Mouse (Mus musculus): Measurements from ENCODE around the gene D330020A13Rik. TPM values are rescaled to one million over a fixed set of nuclear protein-coding genes. Genes with fewer than 3 reads are reported as not detected.

The D330020A13Rik gene
- polyA plus RNA-seq, 1 experiment from 2014 or later: 0.40 TPM

- no peak overlapping the region for H3K9ac ChIP-seq
- 80% methylated on average over 3 of the region's 3 CpGs for WGBS
- H3K4me2 ChIP-seq (replicated peaks): no peak overlapping the region
- no peak overlapping the region for H3K4me3 ChIP-seq (replicated peaks)
- H3K4me1 ChIP-seq (replicated peaks): no peaks in the 10 kb centered on the region
- no peaks in the 10 kb centered on the region for H3K9me3 ChIP-seq
- H3K27me3 ChIP-seq (replicated peaks): no peaks in the 10 kb centered on the region
- no peaks in the 10 kb centered on the region for H3K36me3 ChIP-seq
- no peak for ATAC-seq
- no peak overlapping the region for H3K27ac ChIP-seq
Observed at GRCm38 (mm10) chr6:120306859-120307594, 12.9 kb downstream of the D330020A13Rik start.

GRCm38 (mm10) chr6:120309338-120309737, 15.2 kb downstream of the D330020A13Rik start:
- 62% methylated on average over 9 of the region's 9 CpGs for WGBS
- H3K27ac ChIP-seq: no peak overlapping the region
- ATAC-seq: peak; percentile 39; the same call in 1 of the 2 replicates

GRCm38 (mm10) chr6:120309787-120310186, 15.6 kb downstream of the D330020A13Rik start:
- Histone ChIP-seq H3K27ac (no peak overlapping the region), H3K36me3 (no peaks in the 10 kb centered on the region), H3K27me3 (replicated peaks) (no peaks in the 10 kb centered on the region), H3K4me1 (replicated peaks) (no peaks in the 10 kb centered on the region), H3K4me3 (replicated peaks) (no peak overlapping the region), H3K9me3 (no peaks in the 10 kb centered on the region), H3K4me2 (replicated peaks) (no peak overlapping the region), H3K9ac (no peak overlapping the region)
- WGBS: 31% methylated on average over 3 of the region's 3 CpGs
- ATAC-seq: 0 out of 2 replicates have a peak, but pooled peaks have one; percentile 34

More at GRCm38 (mm10) chr6:120309338-120309737, 15.2 kb downstream of the D330020A13Rik start:
- no peak overlapping the region for H3K4me3 ChIP-seq (replicated peaks)
- no peaks in the 10 kb centered on the region for H3K9me3 ChIP-seq
- no peak overlapping the region for H3K9ac ChIP-seq
- H3K27me3 ChIP-seq (replicated peaks): no peaks in the 10 kb centered on the region
- H3K4me2 ChIP-seq (replicated peaks): no peak overlapping the region
- H3K4me1 ChIP-seq (replicated peaks): no peaks in the 10 kb centered on the region
- no peaks in the 10 kb centered on the region for H3K36me3 ChIP-seq

GRCm38 (mm10) chr6:120312443-120312842, 18.3 kb downstream of the D330020A13Rik start:
- H3K4me2 ChIP-seq (replicated peaks): no peak overlapping the region
- ATAC-seq: no peak
- H3K9me3 ChIP-seq: no peaks in the 10 kb centered on the region
- WGBS: 68% methylated on average over 5 of the region's 5 CpGs
- no peak overlapping the region for H3K4me3 ChIP-seq (replicated peaks)
- no peaks in the 10 kb centered on the region for H3K36me3 ChIP-seq
- H3K9ac ChIP-seq: no peak overlapping the region
- H3K4me1 ChIP-seq (replicated peaks): no peaks in the 10 kb centered on the region
- no peaks in the 10 kb centered on the region for H3K27me3 ChIP-seq (replicated peaks)
- no peak overlapping the region for H3K27ac ChIP-seq

GRCm38 (mm10) chr6:120318303-120318940, 24.3 kb downstream of the D330020A13Rik start:
- H3K4me2 ChIP-seq (replicated peaks): no peak overlapping the region; the same call in 1 of the 2 replicates

GRCm38 (mm10) chr6:120319129-120319528, 25.0 kb downstream of the D330020A13Rik start:
- H3K27me3 ChIP-seq (replicated peaks): no peaks in the 10 kb centered on the region
- no peaks in the 10 kb centered on the region for H3K36me3 ChIP-seq
- H3K27ac ChIP-seq: no peak overlapping the region
- no peak for ATAC-seq
- no peak overlapping the region for H3K4me3 ChIP-seq (replicated peaks)
- H3K4me2 ChIP-seq (replicated peaks): no peak overlapping the region
- H3K9me3 ChIP-seq: no peaks in the 10 kb centered on the region
- 67% methylated on average over 9 of the region's 9 CpGs for WGBS
- H3K4me1 ChIP-seq (replicated peaks): no peaks in the 10 kb centered on the region
- no peak overlapping the region for H3K9ac ChIP-seq

More at GRCm38 (mm10) chr6:120318303-120318940, 24.3 kb downstream of the D330020A13Rik start:
- no peaks in the 10 kb centered on the region for H3K36me3 ChIP-seq
- H3K4me3 ChIP-seq (replicated peaks): no peak overlapping the region
- H3K27ac ChIP-seq: no peak overlapping the region
- WGBS: 46% methylated on average over 11 of the region's 11 CpGs
- no peak overlapping the region for H3K9ac ChIP-seq
- ATAC-seq: peak; percentile 54
- H3K27me3 ChIP-seq (replicated peaks): no peaks in the 10 kb centered on the region
- H3K9me3 ChIP-seq: no peaks in the 10 kb centered on the region
- H3K4me1 ChIP-seq (replicated peaks): no peaks in the 10 kb centered on the region

- Histone ChIP-seq H3K36me3 (0 out of 2 replicates have a peak, but pooled peaks cover 3% of the 10 kb centered on the region), H3K27ac (no peak overlapping the region), H3K4me2 (replicated peaks) (no peak overlapping the region), H3K4me1 (replicated peaks) (no peaks in the 10 kb centered on the region), H3K27me3 (replicated peaks) (no peaks in the 10 kb centered on the region), H3K4me3 (replicated peaks) (no peak overlapping the region), H3K9ac (no peak overlapping the region), H3K9me3 (no peaks in the 10 kb centered on the region)
- WGBS: 55% methylated on average over 2 of the region's 2 CpGs
- ATAC-seq: no peak
Observed at GRCm38 (mm10) chr6:120320369-120320768, 26.2 kb downstream of the D330020A13Rik start.

GRCm38 (mm10) chr6:120324295-120324927, 30.2 kb downstream of the D330020A13Rik start:
- Histone ChIP-seq H3K4me2 (replicated peaks) (no peak overlapping the region), H3K9ac (no peak overlapping the region), H3K36me3 (0 out of 2 replicates have a peak, but pooled peaks cover 6% of the 10 kb centered on the region), H3K4me1 (replicated peaks) (no peaks in the 10 kb centered on the region), H3K27ac (no peak overlapping the region), H3K4me3 (replicated peaks) (no peak overlapping the region), H3K9me3 (no peaks in the 10 kb centered on the region), H3K27me3 (replicated peaks) (no peaks in the 10 kb centered on the region)
- 33% methylated on average over 6 of the region's 6 CpGs for WGBS
- ATAC-seq: peak; percentile 53

- H3K4me1 ChIP-seq (replicated peaks): no peaks in the 10 kb centered on the region
- ATAC-seq: no peak
- H3K27ac ChIP-seq: no peak overlapping the region
- no peak overlapping the region for H3K4me2 ChIP-seq (replicated peaks)
- H3K27me3 ChIP-seq (replicated peaks): no peaks in the 10 kb centered on the region
- peaks cover 22% of the 10 kb centered on the region for H3K36me3 ChIP-seq
- 76% methylated on average over 2 of the region's 2 CpGs for WGBS
- H3K9me3 ChIP-seq: no peaks in the 10 kb centered on the region
- H3K9ac ChIP-seq: no peak overlapping the region
- no peak overlapping the region for H3K4me3 ChIP-seq (replicated peaks)
Observed at GRCm38 (mm10) chr6:120332351-120332750, 38.2 kb downstream of the D330020A13Rik start.

- Histone ChIP-seq H3K36me3 (peaks cover 6% of the 10 kb centered on the region; the same call in 1 of the 2 replicates), H3K9ac (no peak overlapping the region), H3K4me1 (replicated peaks) (no peaks in the 10 kb centered on the region), H3K27ac (no peak overlapping the region), H3K27me3 (replicated peaks) (no peaks in the 10 kb centered on the region), H3K4me2 (replicated peaks) (no peak overlapping the region), H3K9me3 (no peaks in the 10 kb centered on the region), H3K4me3 (replicated peaks) (no peak overlapping the region)
- 71% methylated on average over 1 of the region's 1 CpGs for WGBS
- ATAC-seq: no peak
Observed at GRCm38 (mm10) chr6:120343992-120344391, 49.8 kb downstream of the D330020A13Rik start.
